21 mouse cellular contexts compared by ENCODE assay signal in the genomic region with DNA sequence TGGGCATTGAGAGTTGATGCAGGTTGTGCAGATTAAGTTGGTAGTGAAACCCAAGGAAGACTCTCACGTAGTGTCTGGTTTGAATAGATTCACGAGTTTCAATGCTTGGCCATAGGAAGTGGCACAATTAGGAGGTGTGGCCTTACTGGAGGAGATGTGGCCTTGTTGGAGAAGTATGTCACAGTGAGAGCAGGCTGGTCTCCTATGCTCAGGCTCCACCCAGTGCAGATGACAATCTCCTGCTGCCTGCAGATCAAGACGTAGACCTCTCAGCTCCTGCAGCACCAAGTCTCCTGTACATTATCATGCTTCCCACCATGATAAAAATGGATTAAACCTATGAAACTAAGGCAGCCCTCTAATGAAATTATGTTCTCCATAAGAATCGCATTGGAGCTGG. TPM values are rescaled to one million over a fixed set of nuclear protein-coding genes. Genes with fewer than 3 reads are reported as not detected.
A peak's percentile ranks its signal among the peaks of the same experiment; 100 is the strongest.
DNase-seq lines count a peak whose midpoint lies in the region.
"Had no signal": no experiment of that assay in that cellular context is flagged by ENCODE, and none has a peak within 500 bp of the region (broad histone marks: within the 10 kb centered on the region; RNA-seq: fewer than 3 reads in every experiment).

No protein-coding gene starts in this region.

- H3K27me3 ChIP-seq in megakaryocyte, embryonic 14.5 days (replicated peaks): no peaks in the 10 kb centered on the region
- H3K27me3 ChIP-seq: CH12.LX; forebrain, embryonic 13.5 days; hindbrain, embryonic 13.5 days; neural tube, embryonic 15.5 days; Patski had no signal

- H3K36me3 ChIP-seq in megakaryocyte, embryonic 14.5 days (replicated peaks; ENCODE audit: low read length): peaks cover 47% of the 10 kb centered on the region

- DNase-seq in ES-CJ7 (ENCODE audit: low read depth, low spot score): peak; percentile 18
- DNase-seq in R1 (ENCODE audit: low read depth, low spot score): peak; percentile 32
- peak; percentile 76 for DNase-seq in liver
- DNase-seq in cerebellum, adult 11 months: no peak
- no peak for DNase-seq in left cerebral cortex, adult 11 months (ENCODE audit: low spot score)
- DNase-seq in right cerebral cortex, adult 2 months (ENCODE audit: low spot score in 2 of 2): no peak
- DNase-seq: adrenal gland, adult 8-10 months; cerebellum, adult 8-10 months; kidney, adult 18-20 months; kidney, postnatal 4 days; layer of hippocampus, postnatal 36 days; left cerebral cortex, postnatal 4 days; lung, embryonic 14.5 days; right cerebral cortex, adult 18-20 months had no signal

- H3K9me3 ChIP-seq in megakaryocyte, embryonic 14.5 days: no peaks in the 10 kb centered on the region
- H3K9me3 ChIP-seq: neural tube, embryonic 15.5 days had no signal

- H3K4me1 ChIP-seq in megakaryocyte, embryonic 14.5 days: peaks cover 50% of the 10 kb centered on the region
- H3K4me1 ChIP-seq: forebrain, embryonic 13.5 days; hindbrain, embryonic 13.5 days; midbrain, embryonic 10.5 days; neural tube, embryonic 15.5 days had no signal

- peak overlapping the region; percentile 57 for H3K4me3 ChIP-seq in megakaryocyte, embryonic 14.5 days (replicated peaks)
- H3K4me3 ChIP-seq: forebrain, embryonic 13.5 days; hindbrain, embryonic 13.5 days; midbrain, embryonic 10.5 days; neural tube, embryonic 15.5 days had no signal

RNA-seq across cellular contexts. Expression of gene Rab10, which starts 18.7 kb away (rescaled TPM):
- 44.4 and 62.1 TPM in 2 replicates for polyA plus RNA-seq in megakaryocyte, embryonic 14.5 days (2012; ENCODE audit: insufficient read depth, low replicate concordance)

Comparison
In these comparisons a context has a peak if more than half of its experiments do, and no peak if none do; other contexts are left out.
1. DNase-seq: peak in ES-CJ7 (single experiment), R1 (single experiment) and liver (single experiment); none in cerebellum, adult 11 months (single experiment), left cerebral cortex, adult 11 months (single experiment) and right cerebral cortex, adult 2 months (0 of 2).